Mouse (Mus musculus) c-Kit-positive CD71-negative TER-119-negative erythroid progenitor cells, embryonic 14.5 days (primary cell): ENCODE results near the gene Brdt.

Experiments
- DNase-seq: peaks from one replicate; pipeline ENCODE4 v3.0.0-alpha.2; 2013; ENCODE audit warnings: low read depth

The Brdt gene

DNA sequence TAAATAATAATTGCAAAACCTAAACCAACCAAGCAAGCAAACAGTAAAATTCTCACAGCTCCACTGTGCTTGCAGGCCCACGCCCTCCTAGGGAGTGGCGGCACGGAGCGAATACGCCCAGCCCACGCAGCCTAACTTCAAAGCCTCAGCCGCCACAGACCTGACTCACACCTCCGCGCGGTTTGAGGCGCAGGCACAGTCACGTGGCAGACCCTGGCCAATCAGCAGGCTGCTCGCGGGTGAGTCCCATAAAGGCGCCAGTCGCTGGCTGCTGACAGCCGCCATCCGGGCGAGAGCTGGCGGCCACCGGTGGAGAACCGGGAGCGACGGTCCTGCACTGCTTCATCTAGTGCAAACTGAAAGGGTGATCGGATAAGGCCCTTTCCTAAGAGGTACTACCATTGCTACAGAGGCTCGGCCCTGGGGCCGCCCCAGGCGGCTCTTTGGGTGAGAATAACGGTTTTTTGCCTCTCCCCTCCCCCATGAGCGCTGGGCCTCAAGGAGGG lies at the start of gene Brdt:
Gene Brdt (plus strand): TSS at position 244 of the 506 bp plus-strand sequence.
- DNase-seq: no peak

DNA sequence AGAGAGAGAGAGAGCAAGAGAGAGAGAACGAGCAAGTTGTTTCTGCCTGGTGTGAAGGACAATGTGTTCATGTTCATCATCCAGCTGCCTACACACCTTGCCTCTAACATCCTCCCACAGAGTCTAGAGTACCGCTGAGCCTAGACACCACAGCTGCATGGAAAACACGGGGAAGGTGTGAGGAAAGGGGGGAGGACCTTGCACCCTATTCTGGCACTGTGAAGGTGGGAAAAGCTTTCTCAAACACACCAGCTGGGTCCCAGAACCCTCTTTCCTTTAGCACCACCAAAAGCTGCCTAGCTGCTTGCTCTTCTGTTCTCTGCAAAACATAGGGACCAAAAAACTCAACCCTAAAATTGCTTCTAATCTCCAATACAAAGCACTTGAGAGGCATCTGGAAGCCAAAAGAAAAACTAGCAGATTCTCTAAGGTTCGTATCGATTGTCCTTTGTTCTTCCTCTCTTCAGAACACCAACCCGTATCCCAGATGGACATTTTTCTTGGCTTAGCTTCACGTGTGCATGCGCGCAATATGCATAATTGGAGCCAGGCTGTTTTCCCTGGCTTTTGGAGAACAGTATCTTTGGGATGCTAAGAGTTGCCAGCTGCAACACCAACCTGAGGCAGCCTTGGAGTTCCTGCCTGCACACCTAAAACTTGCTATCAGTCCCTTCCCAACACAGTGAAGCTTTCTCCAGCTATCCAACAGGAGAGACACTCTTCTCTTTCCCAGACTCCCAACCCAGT lies 48.2 kb upstream of the Brdt start:
- no peak for DNase-seq

DNA sequence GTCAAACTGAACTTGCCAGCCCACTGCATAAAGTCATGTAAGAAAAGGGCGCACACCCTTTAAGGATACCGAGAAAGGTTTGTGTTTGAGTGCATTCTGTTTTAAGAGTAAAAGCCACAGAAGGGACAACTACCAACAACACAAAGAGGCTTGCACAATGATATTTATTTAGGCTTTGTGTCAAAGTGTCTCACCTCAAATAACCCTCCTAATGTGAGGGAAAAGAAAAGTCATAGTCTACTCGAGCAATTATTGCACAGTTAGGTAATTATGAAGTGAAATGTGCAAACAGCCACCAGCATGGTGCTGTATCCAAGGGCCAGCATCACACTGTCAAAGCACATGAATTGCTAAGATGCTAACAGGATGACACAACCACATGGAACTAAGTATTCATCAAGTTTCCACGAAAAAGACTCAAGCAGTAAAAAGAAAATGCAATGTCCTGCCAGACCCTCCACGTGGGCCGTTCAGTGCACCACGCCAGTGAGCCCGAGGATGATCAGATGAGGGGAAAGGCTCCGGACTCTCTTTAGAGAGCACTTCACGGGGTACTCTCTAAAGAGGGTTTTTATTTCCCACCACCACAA lies 46.9 kb upstream of the Brdt start:
- no peak for DNase-seq

DNA sequence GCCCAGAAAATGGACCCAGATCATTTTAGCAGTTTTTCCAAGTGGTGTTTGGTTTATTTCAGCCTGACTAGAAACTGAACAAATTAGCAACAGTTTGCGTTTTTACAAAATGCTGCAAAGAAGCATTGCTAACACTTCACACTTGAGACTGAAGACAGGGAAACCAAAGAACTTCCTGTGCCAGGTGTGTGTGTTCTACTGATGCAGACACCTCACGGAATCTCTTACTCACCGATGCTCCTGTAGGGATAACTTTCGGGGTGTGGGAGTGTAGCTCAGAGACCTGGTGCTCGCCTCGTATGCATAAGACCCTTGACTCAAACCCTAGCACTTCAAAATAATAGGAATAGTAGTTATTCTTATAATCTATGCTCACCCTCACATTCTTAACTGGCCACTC lies 45.4 kb upstream of the Brdt start:
- DNase-seq: no peak

DNA sequence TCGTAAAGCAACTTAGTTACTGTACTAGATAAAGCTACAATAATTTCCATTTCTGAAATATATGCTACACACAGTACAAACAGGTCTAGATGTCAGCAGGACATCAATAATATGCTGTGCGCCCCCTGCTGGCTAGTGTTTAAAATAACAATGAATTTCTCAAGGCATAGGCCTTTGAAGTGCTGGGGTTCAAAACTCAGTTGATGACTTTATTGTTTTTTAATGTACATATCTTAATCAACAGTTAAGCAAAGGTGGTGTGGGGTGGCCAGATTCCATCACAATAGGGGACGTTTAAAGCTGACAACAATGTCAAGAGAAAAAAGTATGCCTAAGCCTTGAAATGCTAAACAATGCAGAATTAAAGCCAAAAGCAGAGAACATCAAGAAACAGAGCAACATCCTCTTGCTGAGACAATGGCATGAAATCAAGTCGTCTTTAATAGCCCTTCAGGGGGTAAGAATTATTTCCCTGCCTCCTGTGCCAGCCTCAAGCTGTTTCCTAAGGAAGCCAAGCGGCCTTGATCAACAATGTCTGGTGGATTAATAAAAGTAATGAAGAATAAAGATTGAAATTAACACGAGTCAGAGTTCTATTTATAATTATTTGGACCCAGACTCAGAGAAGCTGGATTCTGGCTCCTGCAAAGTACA lies 43.6 kb upstream of the Brdt start:
- DNase-seq: peak; percentile 75

DNA sequence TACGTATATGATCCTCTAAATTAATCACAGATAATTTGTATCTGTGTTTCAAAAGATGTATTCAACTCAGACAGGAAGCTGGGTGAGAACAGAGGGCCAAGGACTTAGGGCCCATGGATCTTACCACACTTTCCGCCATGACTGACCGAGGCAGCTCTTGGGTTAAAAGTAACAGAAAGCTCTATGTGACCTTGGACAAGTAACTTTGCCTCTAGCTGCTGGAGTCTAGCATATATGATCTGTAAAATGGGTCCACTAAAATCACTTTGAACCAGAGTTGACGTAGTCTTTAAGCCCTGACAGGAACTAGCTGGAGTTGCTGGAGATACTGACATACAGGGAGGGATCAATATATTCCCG lies 43.1 kb upstream of the Brdt start:
- DNase-seq: no peak

DNA sequence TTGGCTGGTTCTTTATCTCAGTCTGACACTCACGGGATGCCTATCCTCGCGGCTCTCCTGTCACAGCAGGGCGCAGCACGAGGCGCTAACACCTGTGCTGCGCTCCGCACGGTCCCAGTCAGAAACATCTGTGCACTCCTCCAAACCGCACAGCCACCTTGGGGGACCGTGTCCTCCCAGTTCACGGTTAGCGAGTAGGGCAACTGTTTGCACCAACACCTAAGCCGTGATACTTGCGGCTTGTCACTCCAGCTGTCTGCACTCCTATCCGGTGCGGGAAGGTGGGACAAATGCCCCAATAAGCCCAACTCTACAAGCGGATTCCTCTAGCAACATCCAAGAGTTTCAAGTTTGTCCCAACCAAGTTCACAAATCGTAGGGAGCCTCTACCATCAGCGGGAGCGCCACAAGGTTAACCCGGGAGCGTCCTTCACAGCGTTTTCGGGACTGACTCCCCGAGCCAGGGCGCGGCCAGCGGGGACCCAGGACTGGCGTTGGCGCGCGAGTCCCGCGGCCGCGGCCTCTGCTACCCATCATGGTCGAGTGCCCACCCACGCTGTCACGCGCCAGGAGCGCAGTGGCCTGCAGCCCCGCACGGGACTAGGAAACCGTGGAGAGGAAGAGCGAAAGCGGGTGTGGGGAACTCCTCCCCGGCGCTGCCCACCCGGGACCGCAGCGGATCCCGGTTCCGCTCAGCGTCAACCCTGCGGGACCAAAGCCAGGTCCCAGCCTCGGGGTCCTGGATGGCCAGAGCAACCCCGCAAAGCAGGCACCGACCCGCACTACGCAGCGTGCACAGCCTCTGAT lies 42.3 kb upstream of the Brdt start:
- no peak for DNase-seq

DNA sequence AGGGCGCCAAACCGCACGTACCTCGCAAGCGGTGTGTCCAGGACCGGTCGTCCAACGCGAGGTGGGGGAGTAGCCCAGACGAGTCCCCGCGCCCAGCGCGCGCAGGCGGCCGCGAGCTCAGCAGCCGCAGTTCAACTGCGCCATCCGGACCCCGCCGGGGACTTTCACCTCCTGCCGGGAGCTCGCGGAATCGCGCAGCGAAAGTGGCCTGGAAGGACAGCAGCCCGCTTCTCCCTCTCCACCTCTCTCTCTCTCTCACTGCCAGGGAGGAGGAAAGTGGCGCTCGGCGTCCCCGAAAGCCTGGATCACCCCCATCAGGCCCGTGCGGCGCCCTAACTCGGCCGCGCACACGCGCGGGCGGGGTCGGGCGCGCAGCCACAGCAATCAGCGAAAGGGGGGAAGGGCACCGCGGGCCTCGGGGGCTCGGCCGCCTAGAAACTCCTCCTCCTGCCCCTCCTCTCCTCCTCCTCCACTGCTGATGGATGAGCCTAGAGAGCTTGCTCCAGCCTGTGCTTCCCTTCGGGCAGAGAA lies 41.7 kb upstream of the Brdt start, which contains the start of gene Tgfbr3:
Gene Tgfbr3 (minus strand): TSS at position 396 of the 531 bp plus-strand sequence.
- DNase-seq: peak; percentile 65

DNA sequence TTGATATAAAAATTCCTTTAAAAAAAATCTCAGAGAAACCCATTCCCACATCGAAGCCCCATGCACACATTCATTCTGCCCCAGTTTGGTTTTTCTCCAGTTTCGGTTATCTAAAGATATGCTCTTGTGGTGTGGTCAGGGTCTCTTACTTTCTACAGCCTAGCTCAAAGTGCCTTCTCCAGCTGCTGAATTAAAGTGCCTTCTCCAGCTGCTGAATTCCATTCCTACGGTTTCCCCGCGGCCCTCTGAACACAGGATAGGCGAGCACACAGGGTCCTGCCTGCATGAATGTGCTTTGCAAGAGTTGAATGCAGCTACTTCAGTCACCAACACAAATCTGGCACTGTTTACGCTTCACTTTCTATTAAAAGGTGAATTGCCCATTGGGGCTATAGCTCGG lies 41.0 kb upstream of the Brdt start:
- no peak for DNase-seq

DNA sequence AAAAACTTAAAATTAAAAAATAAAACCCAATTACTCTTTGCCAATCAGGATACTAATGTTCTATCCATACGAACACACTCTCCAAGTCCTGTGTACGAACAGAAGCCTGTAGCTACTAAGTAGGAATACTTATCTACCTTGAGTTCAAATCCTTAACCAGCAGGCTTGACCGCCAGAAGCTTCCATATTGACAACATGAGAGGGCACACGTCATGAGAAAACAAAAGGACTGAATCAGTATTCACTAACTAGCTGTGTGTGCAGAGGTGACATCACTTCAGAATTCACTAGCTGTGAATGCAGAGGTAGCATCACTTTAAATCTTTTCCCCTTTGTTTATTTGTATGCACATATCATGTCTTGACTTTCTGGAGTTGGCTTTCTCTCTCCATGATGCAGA lies 36.9 kb upstream of the Brdt start:
- DNase-seq: no peak

DNA sequence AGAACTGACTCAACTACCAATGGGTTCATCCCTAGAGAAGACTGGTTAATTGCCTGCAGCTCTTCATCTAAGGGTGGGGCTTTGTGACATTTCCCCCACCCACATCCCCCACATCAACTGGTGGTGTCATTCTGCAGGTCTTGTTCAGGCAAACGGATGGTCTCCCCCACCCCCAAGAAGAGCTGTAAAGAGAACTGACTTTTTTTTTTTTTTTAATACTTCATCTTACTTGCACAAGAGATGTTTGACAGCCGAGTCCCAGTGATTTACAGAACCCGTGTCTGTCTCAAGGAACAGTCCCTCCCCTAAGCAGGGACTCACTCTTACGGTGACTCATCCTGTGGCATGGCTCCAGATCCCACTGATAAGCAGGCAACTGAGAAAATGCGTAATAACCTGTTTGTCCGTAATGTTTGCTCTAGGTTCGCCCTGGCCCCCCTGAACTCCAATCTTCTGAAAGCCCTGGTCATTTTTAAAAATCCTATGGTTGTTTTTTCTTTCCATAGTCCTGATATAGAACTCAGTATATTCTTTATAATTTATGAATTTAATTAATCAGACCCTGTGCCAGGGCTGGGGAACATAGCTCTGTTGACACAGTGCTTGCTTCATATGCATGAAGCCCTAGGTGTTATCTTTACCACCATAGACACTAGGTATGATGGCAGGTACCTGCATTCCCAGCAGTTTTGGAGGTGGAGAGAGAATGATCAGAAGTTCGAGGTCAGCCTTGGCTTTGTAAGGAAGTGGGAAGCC lies 35.7 kb upstream of the Brdt start:
- peak; percentile 58 for DNase-seq

DNA sequence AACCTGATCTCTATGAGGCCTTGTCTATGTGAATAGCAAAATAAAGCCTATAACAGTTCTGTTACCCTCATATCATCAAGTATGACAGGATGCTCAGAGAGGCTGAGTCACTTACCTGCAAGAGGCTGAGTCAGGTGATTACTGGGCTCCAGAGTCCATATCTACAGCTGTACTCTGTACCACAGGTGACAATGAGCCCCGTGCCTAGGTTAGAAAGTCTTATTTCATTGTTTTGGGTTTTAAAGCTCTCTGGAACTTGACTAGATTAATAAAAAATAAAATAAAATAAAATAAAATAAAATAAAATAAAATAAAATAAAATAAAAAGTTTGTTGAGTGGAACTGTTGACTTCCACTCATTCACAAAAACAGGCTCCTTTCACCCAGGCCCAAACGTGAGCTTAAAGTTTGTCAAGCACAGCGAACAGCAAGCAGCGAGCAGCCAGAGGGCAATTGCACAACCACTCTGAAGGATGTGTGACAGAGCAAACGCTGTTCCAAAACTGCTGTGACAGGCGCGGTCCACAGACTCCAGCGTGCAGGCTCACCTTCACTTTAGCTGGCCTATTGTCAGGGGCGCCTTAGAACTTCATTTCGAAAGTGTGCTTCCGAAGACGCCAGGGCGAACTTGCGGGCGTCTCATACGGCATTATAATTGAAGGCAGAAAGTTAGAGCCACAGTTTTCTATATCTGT lies 35.0 kb upstream of the Brdt start:
- no peak for DNase-seq

DNA sequence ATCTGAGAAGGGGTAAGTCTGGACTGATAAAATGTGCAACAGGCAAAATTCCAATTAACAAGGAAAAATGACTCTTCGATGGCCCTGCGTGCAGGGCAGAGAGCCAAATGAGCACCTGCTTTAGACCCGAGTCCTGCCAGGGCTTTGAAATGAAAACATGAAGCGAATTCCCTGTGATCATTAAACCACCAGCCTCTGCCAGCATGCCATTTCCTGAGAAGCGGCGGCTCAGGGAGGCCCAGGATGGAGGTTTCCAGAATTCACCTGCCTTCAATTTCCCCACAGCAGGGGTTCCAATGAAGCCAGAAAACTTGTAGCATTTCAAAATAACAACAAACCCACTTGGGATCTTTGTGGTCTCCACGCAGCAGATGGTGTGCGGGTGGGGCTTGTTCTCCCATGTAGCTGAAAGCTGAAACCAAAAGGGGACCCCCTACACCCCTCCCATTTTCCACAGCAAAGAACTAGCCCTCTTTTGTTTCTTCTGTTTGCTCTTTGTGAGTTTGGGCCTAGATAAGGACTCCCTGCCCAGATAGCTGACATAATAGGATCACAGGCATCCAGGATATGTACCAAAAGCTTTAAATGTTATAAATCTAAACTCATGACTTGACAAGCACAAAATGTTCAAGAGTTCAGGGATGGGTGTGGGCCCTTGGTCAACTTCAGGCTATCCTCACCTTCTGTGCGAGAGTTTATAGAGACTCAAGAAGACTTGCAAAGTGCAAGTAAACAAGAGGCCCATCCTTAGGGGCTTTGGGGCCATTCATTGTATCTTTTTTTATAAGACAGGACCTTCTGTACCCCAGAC lies 34.2 kb upstream of the Brdt start:
- no peak for DNase-seq

DNA sequence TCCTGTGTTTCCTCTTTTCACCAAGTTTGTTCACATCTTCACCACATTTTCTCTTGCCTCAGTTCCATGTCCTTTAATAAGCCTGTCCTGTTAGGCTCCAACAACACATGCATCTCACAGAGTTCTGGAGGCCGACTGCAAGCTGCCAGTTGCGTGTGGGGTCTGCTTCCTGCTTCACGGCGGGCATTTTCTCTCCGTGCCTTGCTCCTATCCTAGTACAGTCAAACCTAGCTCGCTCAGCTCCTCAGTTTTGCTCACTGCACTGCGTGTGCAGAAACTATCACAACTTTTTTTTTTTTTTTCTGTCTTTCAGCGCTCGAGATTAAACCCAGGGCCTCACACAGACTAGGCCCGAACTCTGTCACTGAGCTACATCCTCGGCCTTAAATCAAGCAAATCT lies 32.1 kb upstream of the Brdt start:
- no peak for DNase-seq

DNA sequence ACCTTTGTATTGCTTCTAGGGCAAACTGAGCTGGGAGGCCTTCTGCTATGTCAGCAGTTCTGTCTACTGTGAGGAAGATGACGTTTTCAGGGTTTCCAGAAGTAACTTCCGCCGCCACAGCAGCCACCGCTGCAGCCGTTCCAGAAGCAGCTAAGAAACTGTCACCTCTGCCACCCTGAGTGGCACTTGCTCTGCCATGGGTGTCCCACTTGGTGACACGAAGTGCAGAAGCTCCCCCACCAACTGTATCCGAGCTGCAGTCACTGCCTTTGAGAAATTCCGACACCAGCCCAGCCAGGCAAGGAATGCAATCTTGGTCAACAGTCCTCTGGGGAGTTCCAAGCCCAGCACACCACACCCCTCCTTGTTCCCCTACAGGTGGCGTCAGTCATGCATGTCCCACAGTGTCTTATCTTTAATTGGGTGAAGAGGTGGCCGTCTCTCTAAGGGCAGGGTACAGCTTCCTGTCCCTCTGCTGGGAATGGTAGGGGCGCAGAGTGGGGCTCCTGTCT lies 27.6 kb upstream of the Brdt start:
- no peak for DNase-seq

DNA sequence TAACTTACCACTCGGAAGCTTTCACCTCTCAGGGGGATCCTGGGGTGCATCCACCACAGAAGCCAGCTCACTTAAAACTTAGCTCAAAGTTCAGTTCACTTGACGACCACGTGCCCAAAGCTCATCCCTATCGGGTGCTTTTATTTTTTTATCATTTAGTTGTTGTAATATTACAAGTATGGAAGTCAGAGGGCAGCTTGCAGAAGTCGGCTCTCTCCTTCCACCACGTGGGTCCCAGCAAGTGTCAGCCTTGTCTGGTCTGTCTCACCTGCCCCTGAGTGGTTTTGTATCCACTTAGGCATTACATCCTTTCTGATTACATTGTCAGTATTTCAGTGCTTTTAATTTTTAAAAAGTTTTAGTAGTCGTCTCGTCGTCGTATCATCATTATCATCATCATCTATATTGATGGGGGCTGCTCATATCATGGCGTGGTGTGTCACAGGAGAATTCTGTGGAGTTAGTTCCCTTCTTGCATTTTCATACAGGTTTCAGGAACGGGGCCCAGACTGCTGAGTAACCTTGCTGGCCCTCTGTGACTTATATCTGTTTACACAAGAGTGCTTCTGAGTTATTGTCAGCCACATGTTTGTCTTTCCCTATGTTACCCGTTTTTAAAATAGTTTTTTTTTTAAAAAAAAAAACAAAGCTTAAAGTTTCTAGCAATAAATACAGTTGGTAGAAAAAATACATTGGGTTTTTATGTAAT lies 26.7 kb upstream of the Brdt start:
- no peak for DNase-seq

DNA sequence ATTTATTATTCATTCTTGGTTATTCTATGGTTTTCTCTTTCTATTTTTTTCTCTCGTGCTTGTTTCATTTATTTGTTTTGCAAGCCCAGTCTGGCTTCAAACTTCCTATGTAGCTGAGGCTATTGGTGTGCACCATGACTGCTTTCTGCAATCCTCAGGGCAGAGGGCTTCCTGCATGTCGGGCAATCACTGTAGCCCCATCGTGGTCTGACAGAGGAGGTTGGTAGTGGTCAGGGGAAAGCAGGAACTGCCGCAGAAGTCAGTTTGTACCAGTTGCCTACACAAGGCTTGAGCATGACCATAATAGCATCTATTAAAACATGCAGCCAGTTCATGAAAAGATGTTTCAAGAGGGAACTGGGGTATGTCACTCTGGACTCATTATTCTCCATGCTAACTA lies 23.5 kb upstream of the Brdt start:
- DNase-seq: no peak

DNA sequence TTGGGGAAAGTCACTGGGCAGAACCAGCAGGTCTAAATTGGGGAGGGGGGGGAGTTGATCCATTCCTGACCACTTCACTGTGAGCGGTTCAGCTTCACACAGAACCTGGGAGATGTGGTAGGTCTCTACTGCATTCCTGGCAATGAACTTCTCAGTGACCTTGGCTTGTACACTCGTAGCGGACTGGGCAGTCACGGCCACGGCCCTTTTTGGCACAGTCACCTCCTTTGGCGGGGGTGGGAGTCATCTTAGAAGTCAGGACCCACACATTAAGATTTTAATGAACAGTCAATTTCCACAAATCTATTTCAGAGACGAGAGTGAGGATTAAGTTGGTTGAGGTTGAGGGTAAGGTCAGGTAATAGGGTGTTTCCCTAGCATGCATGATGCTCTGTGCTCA lies 13.8 kb upstream of the Brdt start:
- no peak for DNase-seq

DNA sequence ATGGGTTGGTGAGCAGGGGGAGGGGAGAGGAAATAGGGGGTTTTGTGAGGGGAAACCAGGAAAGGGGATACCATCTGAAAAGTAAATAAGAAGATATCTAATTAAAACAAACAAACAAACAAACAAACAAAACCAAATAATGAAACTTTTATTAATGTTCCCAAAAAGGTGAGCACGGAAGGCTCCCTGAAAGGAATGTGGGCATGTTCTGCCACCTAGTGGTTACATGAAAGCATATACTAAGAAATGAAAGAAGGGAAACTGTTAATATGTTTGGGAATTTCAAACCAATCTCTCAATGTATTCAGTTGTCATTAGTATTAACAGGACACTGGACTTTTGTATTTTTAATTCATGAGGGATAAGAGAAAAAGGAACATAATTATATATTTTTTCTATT lies 10.3 kb upstream of the Brdt start:
- no peak for DNase-seq
